Mouse (Mus musculus): ENCODE data around the gene Gm38392. TPM values are rescaled to one million over a fixed set of nuclear protein-coding genes. Genes with fewer than 3 reads are reported as not detected.

Gm38392 gene
- polyA plus RNA-seq, 1 experiment from 2014 or later = 0.26 TPM

DNA sequence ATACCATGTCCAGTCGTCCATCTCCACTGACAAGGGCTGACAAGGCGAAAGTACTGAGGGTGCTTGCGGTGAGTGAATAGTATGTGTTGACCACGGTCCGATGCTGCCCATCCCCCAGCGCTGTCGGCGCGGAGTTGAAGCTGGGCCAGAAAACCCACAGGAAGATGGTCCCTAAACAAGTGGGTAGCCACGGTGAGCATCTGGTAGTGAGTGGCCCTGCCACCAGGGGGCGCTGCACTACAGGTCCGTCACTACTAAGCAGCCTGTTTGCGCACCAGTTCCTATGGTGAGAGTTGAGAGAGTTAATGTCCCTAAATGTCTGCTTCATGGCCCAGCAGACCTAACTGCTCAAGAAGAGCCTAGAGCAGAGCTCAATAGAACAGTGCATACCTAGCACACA, 41.2 kb downstream of the Gm38392 start:
- 20% methylated on average over 13 of the region's 13 CpGs for WGBS
- Histone ChIP-seq H3K9ac (replicated peaks) (no peak overlapping the region), H3K4me2 (no peak overlapping the region), H3K9me3 (replicated peaks) (no peaks in the 10 kb centered on the region), H3K36me3 (no peaks in the 10 kb centered on the region), H3K27me3 (replicated peaks) (peaks cover 14% of the 10 kb centered on the region), H3K4me1 (peaks cover 25% of the 10 kb centered on the region), H3K27ac (replicated peaks) (no peak overlapping the region), H3K4me3 (replicated peaks) (no peak overlapping the region)
- ATAC-seq (ENCODE audit: low FRiP score) = no peak

DNA sequence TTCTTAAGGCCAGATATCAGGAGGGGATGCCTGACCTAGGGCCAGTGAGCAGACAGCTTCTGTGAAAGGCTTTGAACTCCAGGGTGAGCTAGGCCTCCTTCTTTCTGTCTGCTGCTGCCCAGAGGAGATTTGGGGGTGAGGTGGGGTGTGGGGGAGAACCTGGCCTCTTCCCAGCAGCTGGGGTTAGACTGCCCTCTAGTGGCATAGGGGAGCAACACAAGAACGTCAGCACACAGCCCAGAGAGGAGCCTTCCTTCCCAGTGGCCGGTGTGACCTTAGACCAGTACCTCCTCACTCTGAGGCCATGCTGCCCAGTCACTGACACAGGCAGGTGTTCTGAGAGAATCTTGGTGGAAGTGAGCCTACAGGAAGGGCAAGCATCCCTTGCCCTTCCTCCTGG, 42.9 kb downstream of the Gm38392 start:
- H3K4me1 ChIP-seq = peaks cover 36% of the 10 kb centered on the region
- H3K27ac ChIP-seq (replicated peaks) = no peak overlapping the region
- no peak overlapping the region for H3K4me2 ChIP-seq
- no peaks in the 10 kb centered on the region for H3K36me3 ChIP-seq
- no peaks in the 10 kb centered on the region for H3K9me3 ChIP-seq (replicated peaks)
- no peak for ATAC-seq (ENCODE audit: low FRiP score)
- no peak overlapping the region for H3K4me3 ChIP-seq (replicated peaks)
- H3K9ac ChIP-seq (replicated peaks) = no peak overlapping the region
- WGBS = 0% methylated on average over 2 of the region's 2 CpGs
- H3K27me3 ChIP-seq (replicated peaks) = peaks cover 23% of the 10 kb centered on the region

DNA sequence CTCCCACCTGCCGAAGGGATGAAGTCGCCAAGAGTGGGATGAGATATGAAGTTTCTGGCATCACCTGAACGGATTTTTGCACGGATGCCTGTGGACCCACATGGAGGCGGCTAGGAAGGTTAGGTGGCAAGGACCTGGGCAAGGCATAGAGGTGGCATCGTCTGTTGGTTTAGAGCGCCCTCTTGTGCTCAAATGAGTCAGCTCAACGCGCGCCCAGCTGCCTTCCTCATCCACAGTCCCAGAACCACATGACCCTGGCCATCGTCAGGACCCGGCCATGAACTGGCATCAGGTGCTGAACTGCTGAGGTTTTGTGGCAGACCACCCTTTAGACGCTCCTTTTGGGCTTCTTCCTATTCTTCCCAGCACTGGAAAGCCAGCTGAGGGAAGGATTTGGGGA, 44.5 kb downstream of the Gm38392 start:
- peak overlapping the region; percentile 70 for H3K27ac ChIP-seq (replicated peaks)
- no peaks in the 10 kb centered on the region for H3K9me3 ChIP-seq (replicated peaks)
- peak overlapping the region; percentile 36 for H3K4me2 ChIP-seq
- peaks cover 51% of the 10 kb centered on the region for H3K4me1 ChIP-seq
- peaks cover 23% of the 10 kb centered on the region for H3K27me3 ChIP-seq (replicated peaks)
- no peaks in the 10 kb centered on the region for H3K36me3 ChIP-seq
- H3K9ac ChIP-seq (replicated peaks) = 0 out of 2 replicates have a peak overlapping the region, but pooled peaks have one; percentile 23
- no peak overlapping the region for H3K4me3 ChIP-seq (replicated peaks)
- peak; percentile 51 for ATAC-seq (ENCODE audit: low FRiP score)
- WGBS = under 1% methylated on average over 13 of the region's 13 CpGs

DNA sequence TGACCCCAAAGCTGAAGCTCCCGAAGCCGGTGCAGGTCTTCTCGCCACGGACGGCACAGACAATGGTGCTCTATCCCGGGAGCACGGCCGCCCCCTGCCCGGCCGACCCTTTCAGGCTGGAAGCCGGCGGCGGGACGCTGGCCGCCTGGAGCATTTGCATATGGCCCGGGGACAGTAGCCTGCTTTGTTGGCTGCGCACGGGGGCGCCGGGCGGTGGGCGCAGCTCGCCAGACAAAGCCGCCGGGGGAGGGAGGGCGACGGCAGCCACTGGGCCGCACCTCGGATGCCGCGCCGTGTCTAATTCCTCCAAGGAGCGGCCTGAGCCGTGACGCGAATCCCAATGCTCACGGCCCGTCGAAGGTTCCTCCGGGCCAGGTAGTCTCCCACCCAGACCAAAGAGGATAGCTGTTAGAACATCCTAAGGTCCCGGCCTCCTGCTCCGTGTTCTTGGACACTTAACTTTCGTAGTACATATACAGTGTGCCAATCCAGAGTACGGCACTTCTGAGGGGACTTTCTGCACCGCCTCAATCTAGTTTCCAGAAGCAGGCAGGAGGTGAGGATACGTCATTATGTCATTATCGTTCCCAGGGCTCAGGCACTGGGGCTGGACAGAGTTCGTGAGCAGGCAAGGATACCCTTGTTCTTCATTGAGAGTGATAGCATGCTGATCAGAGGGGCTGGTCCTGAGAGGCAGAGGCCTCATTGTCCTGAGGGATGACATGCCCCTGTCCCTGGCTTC, 45.8 kb downstream of the Gm38392 start:
- peaks cover 23% of the 10 kb centered on the region for H3K27me3 ChIP-seq (replicated peaks)
- peaks cover 64% of the 10 kb centered on the region for H3K4me1 ChIP-seq
- H3K27ac ChIP-seq (replicated peaks) = peak overlapping the region; percentile 70
- 2% methylated on average over 47 of the region's 48 CpGs for WGBS
- H3K4me2 ChIP-seq = peak overlapping the region; percentile 46
- no peaks in the 10 kb centered on the region for H3K9me3 ChIP-seq (replicated peaks)
- peak overlapping the region; percentile 32; the same call in 1 of the 2 replicates for H3K9ac ChIP-seq (replicated peaks)
- H3K36me3 ChIP-seq = no peaks in the 10 kb centered on the region
- H3K4me3 ChIP-seq (replicated peaks) = peak overlapping the region; percentile 10
- ATAC-seq (ENCODE audit: low FRiP score) = peak; percentile 13; the same call in 1 of the 2 replicates

DNA sequence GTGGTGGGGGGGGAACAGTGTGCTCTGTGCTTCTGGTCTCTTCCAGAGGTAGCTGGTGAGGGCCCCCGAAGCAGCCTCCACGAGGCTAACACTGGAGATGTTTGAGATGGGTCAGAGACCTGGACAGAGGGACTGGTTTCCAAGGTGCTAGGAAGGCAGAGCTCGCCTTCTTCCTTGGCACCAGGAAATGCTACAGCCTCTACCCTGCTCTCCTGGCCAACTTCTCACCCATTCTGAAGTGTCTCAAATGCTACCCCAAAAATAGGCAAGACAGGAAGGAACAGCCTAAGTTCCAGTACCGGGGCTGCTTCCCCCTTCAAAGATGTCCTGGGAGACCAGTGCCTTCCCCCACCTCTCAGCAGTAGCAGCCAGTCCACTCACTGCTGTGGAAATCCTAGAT, 47.6 kb downstream of the Gm38392 start:
- H3K9ac ChIP-seq (replicated peaks) = no peak overlapping the region
- ATAC-seq (ENCODE audit: low FRiP score) = no peak
- 42% methylated on average over 4 of the region's 4 CpGs for WGBS
- H3K4me2 ChIP-seq = no peak overlapping the region
- H3K27me3 ChIP-seq (replicated peaks) = peaks cover 23% of the 10 kb centered on the region
- no peaks in the 10 kb centered on the region for H3K9me3 ChIP-seq (replicated peaks)
- H3K27ac ChIP-seq (replicated peaks) = peak overlapping the region; percentile 70
- H3K4me3 ChIP-seq (replicated peaks) = no peak overlapping the region
- no peaks in the 10 kb centered on the region for H3K36me3 ChIP-seq
- H3K4me1 ChIP-seq = peaks cover 69% of the 10 kb centered on the region

DNA sequence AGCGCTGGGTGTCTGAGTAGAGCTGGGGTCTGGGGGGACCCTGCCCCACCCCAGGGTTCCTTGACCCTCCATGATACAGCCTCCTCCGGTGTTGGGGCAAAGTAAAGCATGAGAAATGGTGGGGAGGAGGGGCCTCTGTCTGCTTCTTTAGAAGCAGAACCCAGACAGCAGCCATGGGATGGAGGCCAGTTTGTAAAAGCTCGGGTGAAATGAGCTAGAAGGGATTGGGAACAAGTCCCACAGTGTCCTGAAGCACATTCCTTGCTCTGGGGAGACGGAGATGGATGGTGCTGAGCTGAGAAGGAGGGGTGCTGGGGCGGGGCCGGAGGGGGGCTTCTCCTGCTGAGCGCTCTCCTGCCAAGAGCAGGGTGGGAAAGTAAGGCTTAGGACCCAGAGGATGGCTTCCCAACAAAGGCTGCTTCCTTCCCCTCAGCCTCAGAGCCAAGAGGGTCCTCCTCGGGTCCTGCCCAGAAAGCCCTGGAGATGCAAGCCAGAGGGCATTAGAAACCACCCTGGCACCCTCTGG, 48.1 kb downstream of the Gm38392 start:
- Histone ChIP-seq H3K27me3 (replicated peaks) (peaks cover 23% of the 10 kb centered on the region), H3K27ac (replicated peaks) (peak overlapping the region; percentile 98), H3K4me2 (no peak overlapping the region), H3K4me3 (replicated peaks) (no peak overlapping the region), H3K4me1 (peaks cover 71% of the 10 kb centered on the region), H3K9me3 (replicated peaks) (no peaks in the 10 kb centered on the region), H3K36me3 (no peaks in the 10 kb centered on the region), H3K9ac (replicated peaks) (no peak overlapping the region)
- WGBS = 19% methylated on average over 8 of the region's 8 CpGs
- ATAC-seq (ENCODE audit: low FRiP score) = peak; percentile 70

DNA sequence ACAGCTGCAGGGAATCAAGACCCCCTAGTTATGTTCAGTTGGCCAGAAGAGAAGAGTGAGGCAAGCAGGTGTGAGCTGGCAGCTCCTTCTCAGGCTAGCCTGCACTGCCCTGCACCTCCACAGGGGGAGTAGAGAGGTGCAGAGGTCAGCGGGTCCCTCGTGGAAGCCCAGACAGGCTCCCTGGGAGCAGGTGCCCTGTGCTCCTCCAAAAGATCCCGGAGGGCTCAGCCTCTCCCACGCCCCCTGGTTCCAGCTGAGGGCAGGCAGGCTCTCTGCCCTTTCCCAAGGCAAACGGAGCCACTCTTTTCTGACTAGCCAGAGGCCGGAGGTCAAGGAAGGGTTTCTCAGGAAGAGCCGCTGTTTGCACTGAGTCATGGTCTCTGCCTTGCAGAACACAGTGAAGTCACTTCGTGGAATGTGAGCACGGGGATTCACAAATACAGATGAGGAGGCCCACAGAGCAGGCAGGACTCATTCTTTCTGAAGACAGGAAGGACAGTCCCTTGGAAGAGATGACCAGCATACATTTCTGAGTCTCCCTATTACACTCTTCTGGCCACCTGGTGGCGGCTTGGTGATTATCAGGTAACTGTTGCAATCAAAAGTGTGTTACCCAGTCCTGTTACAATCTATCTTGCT, 49.3 kb downstream of the Gm38392 start:
- ATAC-seq (ENCODE audit: low FRiP score) = no peak
- Histone ChIP-seq H3K4me3 (replicated peaks) (no peak overlapping the region), H3K4me2 (no peak overlapping the region), H3K4me1 (peaks cover 70% of the 10 kb centered on the region), H3K27me3 (replicated peaks) (peaks cover 23% of the 10 kb centered on the region), H3K27ac (replicated peaks) (peak overlapping the region; percentile 98), H3K9me3 (replicated peaks) (no peaks in the 10 kb centered on the region), H3K36me3 (no peaks in the 10 kb centered on the region), H3K9ac (replicated peaks) (no peak overlapping the region)
- WGBS = 9% methylated on average over 10 of the region's 10 CpGs

DNA sequence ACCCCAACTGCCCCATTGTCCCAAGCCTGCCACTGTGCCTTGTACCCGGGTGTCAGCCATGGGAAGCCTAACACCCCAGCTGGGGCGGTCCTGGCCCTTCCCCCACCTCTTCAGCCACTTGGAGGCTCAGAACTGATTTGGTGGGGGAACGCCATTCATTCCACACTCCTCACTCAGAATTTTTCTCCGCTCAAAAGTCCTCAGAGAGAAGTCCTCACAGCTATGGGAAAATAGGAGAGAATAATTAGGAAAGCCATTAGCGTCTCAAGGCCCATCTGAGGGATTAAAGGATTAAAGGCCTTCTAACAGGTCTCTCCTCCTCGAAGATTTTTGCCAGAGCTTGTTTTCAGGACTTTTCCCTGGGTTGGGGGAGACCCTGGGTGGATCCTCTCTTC, 49.9 kb downstream of the Gm38392 start:
- Histone ChIP-seq H3K9ac (replicated peaks) (no peak overlapping the region), H3K4me1 (peaks cover 70% of the 10 kb centered on the region)

DNA sequence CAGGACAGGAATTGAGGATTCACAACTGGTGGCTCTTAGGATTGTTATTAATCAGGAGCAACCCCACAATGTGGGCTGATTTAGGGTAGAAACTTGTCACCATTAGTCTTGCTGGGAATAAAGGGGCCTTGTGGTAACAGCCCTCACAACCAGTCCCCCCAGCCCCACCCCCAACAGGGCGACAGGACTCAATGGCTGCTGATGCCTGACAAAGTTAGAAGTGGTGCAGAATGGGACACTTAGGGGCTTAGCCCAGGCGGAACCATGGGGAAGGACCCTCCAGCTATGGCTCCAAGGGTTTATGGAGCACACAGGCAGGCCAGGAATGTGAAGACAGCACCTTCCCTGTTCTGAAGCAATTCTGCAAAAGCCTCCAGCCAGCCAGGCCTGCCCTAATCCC, 51.4 kb downstream of the Gm38392 start:
- H3K27ac ChIP-seq (replicated peaks) = peak overlapping the region; percentile 98
- H3K27me3 ChIP-seq (replicated peaks) = peaks cover 8% of the 10 kb centered on the region; the same call in 1 of the 2 replicates
- peaks cover 72% of the 10 kb centered on the region for H3K4me1 ChIP-seq
- H3K4me2 ChIP-seq = no peak overlapping the region
- 17% methylated on average over 2 of the region's 2 CpGs for WGBS
- no peak overlapping the region for H3K9ac ChIP-seq (replicated peaks)
- H3K36me3 ChIP-seq = 0 out of 2 replicates have a peak, but pooled peaks cover under 1% of the 10 kb centered on the region
- no peak overlapping the region for H3K4me3 ChIP-seq (replicated peaks)
- H3K9me3 ChIP-seq (replicated peaks) = no peaks in the 10 kb centered on the region
- ATAC-seq (ENCODE audit: low FRiP score) = no peak

More for the DNA sequence above, 49.9 kb downstream of the Gm38392 start:
- Histone ChIP-seq H3K9me3 (replicated peaks) (no peaks in the 10 kb centered on the region), H3K36me3 (no peaks in the 10 kb centered on the region), H3K27ac (replicated peaks) (peak overlapping the region; percentile 98), H3K4me2 (no peak overlapping the region), H3K27me3 (replicated peaks) (peaks cover 21% of the 10 kb centered on the region), H3K4me3 (replicated peaks) (no peak overlapping the region)
- WGBS = 20% methylated on average over 6 of the region's 6 CpGs
- no peak for ATAC-seq (ENCODE audit: low FRiP score)

DNA sequence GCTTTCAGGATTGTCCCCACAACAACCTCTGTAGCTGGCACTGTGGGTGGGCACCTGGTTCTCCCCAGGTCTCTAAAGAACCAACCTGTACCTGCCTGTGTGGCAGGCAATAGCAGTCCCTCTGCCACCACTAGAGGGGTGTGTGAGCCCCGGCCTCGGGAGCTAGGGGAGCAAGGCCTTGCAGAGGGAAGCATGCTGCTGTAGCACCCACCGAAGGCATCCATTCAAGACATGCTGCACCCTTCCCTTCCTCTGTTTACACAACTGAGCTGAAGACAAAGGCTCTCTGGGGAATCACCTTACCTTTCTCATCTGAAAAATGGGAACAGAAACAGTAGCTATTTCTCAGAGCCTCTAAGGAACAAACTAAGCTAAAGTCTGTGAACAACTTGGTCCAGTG, 51.8 kb downstream of the Gm38392 start:
- H3K4me2 ChIP-seq = no peak overlapping the region
- peaks cover 5% of the 10 kb centered on the region; the same call in 1 of the 2 replicates for H3K27me3 ChIP-seq (replicated peaks)
- H3K9ac ChIP-seq (replicated peaks) = no peak overlapping the region
- peaks cover 72% of the 10 kb centered on the region for H3K4me1 ChIP-seq
- H3K4me3 ChIP-seq (replicated peaks) = no peak overlapping the region
- 3% methylated on average over 3 of the region's 3 CpGs for WGBS
- peaks cover 4% of the 10 kb centered on the region; the same call in 1 of the 2 replicates for H3K36me3 ChIP-seq
- ATAC-seq (ENCODE audit: low FRiP score) = no peak
- no peaks in the 10 kb centered on the region for H3K9me3 ChIP-seq (replicated peaks)
- peak overlapping the region; percentile 98 for H3K27ac ChIP-seq (replicated peaks)

DNA sequence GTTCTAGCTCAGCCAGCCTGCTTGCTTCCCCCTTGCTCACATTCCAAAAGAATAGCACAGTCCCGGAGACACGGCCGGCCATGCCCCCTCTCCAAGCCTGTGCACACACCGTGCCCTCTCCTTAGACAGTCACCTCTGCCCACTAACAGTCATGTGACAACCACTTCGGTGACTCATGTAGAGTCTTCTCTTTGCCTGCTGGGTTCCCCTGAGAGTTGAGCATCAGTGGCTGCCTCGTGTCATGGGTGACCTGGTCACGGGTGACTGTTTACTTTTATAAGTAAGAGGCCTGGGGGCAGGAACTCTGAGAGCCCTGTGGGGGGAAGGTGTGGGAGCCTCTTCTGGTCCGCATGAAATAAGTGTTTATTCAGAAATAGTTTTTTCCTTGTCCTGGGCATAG, 53.0 kb downstream of the Gm38392 start:
- ATAC-seq (ENCODE audit: low FRiP score) = no peak
- Histone ChIP-seq H3K4me2 (no peak overlapping the region), H3K9ac (replicated peaks) (no peak overlapping the region), H3K4me1 (peaks cover 76% of the 10 kb centered on the region), H3K36me3 (peaks cover 14% of the 10 kb centered on the region), H3K27ac (replicated peaks) (peak overlapping the region; percentile 98), H3K4me3 (replicated peaks) (no peak overlapping the region), H3K9me3 (replicated peaks) (no peaks in the 10 kb centered on the region), H3K27me3 (replicated peaks) (no peaks in the 10 kb centered on the region)
- WGBS = 50% methylated on average over 8 of the region's 8 CpGs
